Mouse (Mus musculus): ENCODE data around the gene Atf7. TPM values are rescaled to one million over a fixed set of nuclear protein-coding genes. Genes with fewer than 3 reads are reported as not detected.

Gene Atf7
- total and polyA plus RNA-seq, 3 experiments = 6.7 to 31.9 (median 8.6) TPM

- in situ Hi-C loops (cut with MboI; ENCODE audit: low pct_ligation_motif_present, low pct_unique_long_range_greater_than_20kb, low sequenced_read_pairs) = no loop called here
Observed at GRCm38 (mm10) chr15:102485853-102486252, 139.4 kb downstream of the Atf7 start.

GRCm38 (mm10) chr15:102483136-102483535, 142.1 kb downstream of the Atf7 start:
- Histone ChIP-seq H3K36me3 (replicated peaks in 1 of 2; ENCODE audit: control insufficient read depth in 1 of 2, insufficient read depth in 1 of 2, low read length in 1 of 2) (peaks cover 63 to 94% of the 10 kb centered on the region in 2 experiments), H3K4me3 (replicated peaks in 1 of 3; ENCODE audit: low read depth in 2 of 3, low read length in 2 of 3, poor library complexity in 1 of 3) (no peak overlapping the region), H3K9me3 (replicated peaks; ENCODE audit: low read length) (no peaks in the 10 kb centered on the region), H3K27me3 (replicated peaks) (no peaks in the 10 kb centered on the region), H3K79me2 (replicated peaks; ENCODE audit: control insufficient read depth, extremely low read depth, insufficient read depth, poor library complexity, severe bottlenecking) (peaks cover 59% of the 10 kb centered on the region), H3K9ac (ENCODE audit: insufficient read depth, low read depth) (no peak overlapping the region), H3K27ac (ENCODE audit: insufficient read depth, low read depth) (no peak overlapping the region), H3K4me2 (ENCODE audit: insufficient read depth, low read depth, poor library complexity, severe bottlenecking) (no peak overlapping the region; the same call in 1 of the 2 replicates), H3K4me1 (ENCODE audit: control insufficient read depth in 1 of 2, insufficient read depth in 2 of 2) (peaks cover 0 to 11% of the 10 kb centered on the region in 2 experiments; a peak in 2 of 4 replicates)
- no peak for TF ChIP-seq E2F4 (IDR thresholded peaks at IDR 0.05; ENCODE audit: insufficient replicate concordance, low read depth, low read length)
- TF ChIP-seq CTCF (conservative IDR thresholded peaks at IDR 0.05 in 1 of 2, IDR thresholded peaks at IDR 0.05 in 1 of 2; ENCODE audit: low read depth in 2 of 2, low read length in 2 of 2) = no peak
- TF ChIP-seq SMC3 (IDR thresholded peaks at IDR 0.05; ENCODE audit: low read depth, low read length) = no peak
- TF ChIP-seq POLR2A (IDR thresholded peaks at IDR 0.05; ENCODE audit: low read depth, low read length) = no peak
- no peak for TF ChIP-seq MEF2A (IDR thresholded peaks at IDR 0.05; ENCODE audit: borderline replicate concordance, low read depth, low read length)
- no peak for TF ChIP-seq MAFK (IDR thresholded peaks at IDR 0.05; ENCODE audit: insufficient replicate concordance, low read length)
- no peak for TF ChIP-seq ZNF384 (IDR thresholded peaks at IDR 0.05; ENCODE audit: low read depth, low read length)
- TF ChIP-seq ZKSCAN1 (IDR thresholded peaks at IDR 0.05; ENCODE audit: borderline replicate concordance, low read depth, low read length) = no peak
- TF ChIP-seq ELF1 (IDR thresholded peaks at IDR 0.05; ENCODE audit: low read depth, low read length) = no peak
- TF ChIP-seq RCOR1 (conservative IDR thresholded peaks at IDR 0.05; ENCODE audit: low read depth, low read length) = no peak
- no peak for TF ChIP-seq NRF1 (IDR thresholded peaks at IDR 0.05; ENCODE audit: low read depth, low read length)
- TF ChIP-seq GABPA (IDR thresholded peaks at IDR 0.05; ENCODE audit: insufficient replicate concordance, low read depth, low read length) = no peak
- TF ChIP-seq MXI1 (IDR thresholded peaks at IDR 0.05; ENCODE audit: low read depth, low read length) = no peak
- TF ChIP-seq JUND (conservative IDR thresholded peaks at IDR 0.05; ENCODE audit: low read depth, low read length) = no peak
- no peak for TF ChIP-seq RAD21 (IDR thresholded peaks at IDR 0.05; ENCODE audit: low read depth, low read length)
- in situ Hi-C loops (cut with MboI; ENCODE audit: low pct_ligation_motif_present, low pct_unique_long_range_greater_than_20kb, low sequenced_read_pairs) = no loop called here
- dilution Hi-C loops (cut with MboI; ENCODE audit: extremely low pct_ligation_motif_present, extremely low pct_unique_long_range_greater_than_20kb, low sequenced_read_pairs) = no loop called here
- DNase-seq (ENCODE audit: extremely low read depth) = no peak

More at GRCm38 (mm10) chr15:102485853-102486252, 139.4 kb downstream of the Atf7 start:
- Histone ChIP-seq H3K27ac (ENCODE audit: insufficient read depth, low read depth) (no peak overlapping the region), H3K4me1 (ENCODE audit: control insufficient read depth in 1 of 2, insufficient read depth in 2 of 2) (peaks cover 0 to 9% of the 10 kb centered on the region in 2 experiments; a peak in 2 of 4 replicates), H3K36me3 (replicated peaks in 1 of 2; ENCODE audit: control insufficient read depth in 1 of 2, insufficient read depth in 1 of 2, low read length in 1 of 2) (peaks cover 65 to 99% of the 10 kb centered on the region in 2 experiments), H3K4me2 (ENCODE audit: insufficient read depth, low read depth, poor library complexity, severe bottlenecking) (no peak overlapping the region), H3K9me3 (replicated peaks; ENCODE audit: low read length) (no peaks in the 10 kb centered on the region), H3K4me3 (replicated peaks in 1 of 3; ENCODE audit: low read depth in 2 of 3, low read length in 2 of 3, poor library complexity in 1 of 3) (no peak overlapping the region), H3K9ac (ENCODE audit: insufficient read depth, low read depth) (no peak overlapping the region), H3K79me2 (replicated peaks; ENCODE audit: control insufficient read depth, extremely low read depth, insufficient read depth, poor library complexity, severe bottlenecking) (peaks cover 46% of the 10 kb centered on the region), H3K27me3 (replicated peaks) (no peaks in the 10 kb centered on the region)
- no peak for DNase-seq (ENCODE audit: extremely low read depth)
- TF ChIP-seq MXI1 (IDR thresholded peaks at IDR 0.05; ENCODE audit: low read depth, low read length) (no peak), TCF12 (IDR thresholded peaks at IDR 0.05; ENCODE audit: low read depth, low read length) (no peak), SIN3A (IDR thresholded peaks at IDR 0.05; ENCODE audit: low read length) (no peak), SMC3 (IDR thresholded peaks at IDR 0.05; ENCODE audit: low read depth, low read length) (no peak), EP300 (IDR thresholded peaks at IDR 0.05; ENCODE audit: low read length) (no peak), UBTF (IDR thresholded peaks at IDR 0.05; ENCODE audit: low read depth, low read length) (no peak), POLR2AphosphoS2 (IDR thresholded peaks at IDR 0.05; ENCODE audit: low read depth, low read length) (no peak), HCFC1 (IDR thresholded peaks at IDR 0.05; ENCODE audit: low read depth, low read length) (no peak), NRF1 (IDR thresholded peaks at IDR 0.05; ENCODE audit: low read depth, low read length) (no peak)
- dilution Hi-C loops (cut with MboI; ENCODE audit: extremely low pct_ligation_motif_present, extremely low pct_unique_long_range_greater_than_20kb, low sequenced_read_pairs) = no loop called here

Other genes with a start within 250 kb of the Atf7 start
- 23.3 and 23.5 TPM in 2 replicates for gene Sp1, start 219.3 kb downstream of the Atf7 start, total RNA-seq (2012; rRNA removed)
- gene Sp1, start 219.3 kb downstream of the Atf7 start, total RNA-seq (2014; rRNA removed) = 22.3 and 27.1 TPM in 2 replicates
- 25.6 and 31.8 TPM in 2 replicates for gene Sp1, start 219.3 kb downstream of the Atf7 start, polyA plus RNA-seq (2012; ENCODE audit: insufficient read length, low read depth)
- gene Amhr2, start 180.1 kb downstream of the Atf7 start, total RNA-seq (2012; rRNA removed) = not detected in 2 replicates
- not detected in 2 replicates for gene Amhr2, start 180.1 kb downstream of the Atf7 start, total RNA-seq (2014; rRNA removed)
- not detected in 2 replicates for gene Amhr2, start 180.1 kb downstream of the Atf7 start, polyA plus RNA-seq (2012; ENCODE audit: insufficient read length, low read depth)
- 34.5 and 36.4 TPM in 2 replicates for gene Prr13, start 166.4 kb downstream of the Atf7 start, total RNA-seq (2012; rRNA removed)
- gene Prr13, start 166.4 kb downstream of the Atf7 start, total RNA-seq (2014; rRNA removed) = 26.1 and 32.2 TPM in 2 replicates
- gene Prr13, start 166.4 kb downstream of the Atf7 start, polyA plus RNA-seq (2012; ENCODE audit: insufficient read length, low read depth) = 94.8 and 131 TPM in 2 replicates
- 263 and 281 TPM in 2 replicates for gene Pcbp2, start 154.9 kb downstream of the Atf7 start, total RNA-seq (2012; rRNA removed)
- gene Pcbp2, start 154.9 kb downstream of the Atf7 start, total RNA-seq (2014; rRNA removed) = 308 and 379 TPM in 2 replicates
- gene Pcbp2, start 154.9 kb downstream of the Atf7 start, polyA plus RNA-seq (2012; ENCODE audit: insufficient read length, low read depth) = 1,350 and 1,545 TPM in 2 replicates
- not detected in 2 replicates for gene Gm10337, start 121.7 kb downstream of the Atf7 start, total RNA-seq (2012; rRNA removed)
- not detected in 2 replicates for gene Gm10337, start 121.7 kb downstream of the Atf7 start, total RNA-seq (2014; rRNA removed)
- not detected in 2 replicates for gene Gm10337, start 121.7 kb downstream of the Atf7 start, polyA plus RNA-seq (2012; ENCODE audit: insufficient read length, low read depth)
- gene Map3k12, start 108.4 kb downstream of the Atf7 start, total RNA-seq (2012; rRNA removed) = 2.8 and 3.0 TPM in 2 replicates
- gene Map3k12, start 108.4 kb downstream of the Atf7 start, total RNA-seq (2014; rRNA removed) = 1.4 and 1.5 TPM in 2 replicates
- gene Map3k12, start 108.4 kb downstream of the Atf7 start, polyA plus RNA-seq (2012; ENCODE audit: insufficient read length, low read depth) = 2.3 and 3.0 TPM in 2 replicates
- 75.6 and 95.5 TPM in 2 replicates for gene Tarbp2, start 107.3 kb downstream of the Atf7 start, total RNA-seq (2012; rRNA removed)
- gene Tarbp2, start 107.3 kb downstream of the Atf7 start, total RNA-seq (2014; rRNA removed) = 53.1 and 62.2 TPM in 2 replicates
- 105 and 136 TPM in 2 replicates for gene Tarbp2, start 107.3 kb downstream of the Atf7 start, polyA plus RNA-seq (2012; ENCODE audit: insufficient read length, low read depth)
- 0.76 and 1.0 TPM in 2 replicates for gene Npff, start 100.5 kb downstream of the Atf7 start, total RNA-seq (2012; rRNA removed)
- 0.82 and 1.1 TPM in 2 replicates for gene Npff, start 100.5 kb downstream of the Atf7 start, total RNA-seq (2014; rRNA removed)
- 2.1 and 2.7 TPM in 2 replicates for gene Npff, start 100.5 kb downstream of the Atf7 start, polyA plus RNA-seq (2012; ENCODE audit: insufficient read length, low read depth)
- gene Gm28047, start 397 bp downstream of the Atf7 start, total RNA-seq (2012; rRNA removed) = not detected in 2 replicates
- gene Gm28047, start 397 bp downstream of the Atf7 start, total RNA-seq (2014; rRNA removed) = not detected in 2 replicates
- gene Gm28047, start 397 bp downstream of the Atf7 start, polyA plus RNA-seq (2012; ENCODE audit: insufficient read length, low read depth) = not detected in 2 replicates
- 571 and 589 TPM in 2 replicates for gene Atp5g2, start 46.9 kb upstream of the Atf7 start, total RNA-seq (2012; rRNA removed)
- 281 and 297 TPM in 2 replicates for gene Atp5g2, start 46.9 kb upstream of the Atf7 start, total RNA-seq (2014; rRNA removed)
- 33.9 and 35.0 TPM in 2 replicates for gene Atp5g2, start 46.9 kb upstream of the Atf7 start, polyA plus RNA-seq (2012; ENCODE audit: insufficient read length, low read depth)
- gene Calcoco1, start 96.7 kb upstream of the Atf7 start, total RNA-seq (2012; rRNA removed) = 2.7 and 8.5 TPM in 2 replicates
- 3.6 and 4.5 TPM in 2 replicates for gene Calcoco1, start 96.7 kb upstream of the Atf7 start, total RNA-seq (2014; rRNA removed)
- gene Calcoco1, start 96.7 kb upstream of the Atf7 start, polyA plus RNA-seq (2012; ENCODE audit: insufficient read length, low read depth) = 7.6 and 9.7 TPM in 2 replicates

Measured in CH12.LX (cell line).